Mouse (Mus musculus): ENCODE measurements around the gene Cnih1. TPM values are rescaled to one million over a fixed set of nuclear protein-coding genes. Genes with fewer than 3 reads are reported as not detected.
"Not testable (repeated sequence)": the region's sequence is repeated elsewhere in the genome, so short reads cannot be mapped to it uniquely, and the experiment has no call there.

The Cnih1 gene
- total RNA-seq, 2 experiments from 2014 or later: 48.8 to 52.7 TPM

GRCm38 (mm10) chr14:46737346-46737745 lies 50.9 kb downstream of the Cnih1 start:
- intact Hi-C loops (cut with DNase I; ENCODE audit: low total_unique reads); DNase-seq: not testable (repeated sequence)

GRCm38 (mm10) chr14:46736366-46736765 lies 51.8 kb downstream of the Cnih1 start:
- DNase-seq: no peak
- intact Hi-C loops (cut with DNase I; ENCODE audit: low total_unique reads): no loop called here

- intact Hi-C loops (cut with DNase I; ENCODE audit: low total_unique reads): no loop called here
- no peak for DNase-seq
Observed at GRCm38 (mm10) chr14:46734761-46735455, 53.3 kb downstream of the Cnih1 start.

- DNase-seq: no peak
- intact Hi-C loops (cut with DNase I; ENCODE audit: low total_unique reads): no loop called here
Observed at GRCm38 (mm10) chr14:46734262-46734661, 53.9 kb downstream of the Cnih1 start.

- intact Hi-C loops (cut with DNase I; ENCODE audit: low total_unique reads): loop anchor here (10.0 kb wide), 2 partner anchors 341 to 961 kb away; no protein-coding TSS in a partner anchor
- no peak for DNase-seq
Observed at GRCm38 (mm10) chr14:46725743-46726142, 62.5 kb downstream of the Cnih1 start.

Other genes with a start within 250 kb of the Cnih1 start
- 1 to 10 TPM; 2.1 to 2.8 TPM for gene Cdkn3, start 27.9 kb downstream of the Cnih1 start, total RNA-seq (2021)
- gene Gmfb, start 33.8 kb upstream of the Cnih1 start, total RNA-seq (2021): 10 to 100 TPM; 24.7 to 27.9 TPM
- 10 to 100 TPM; 38.2 to 39.0 TPM for gene Cgrrf1, start 43.7 kb upstream of the Cnih1 start, total RNA-seq (2021)
- gene Samd4, start 94.4 kb upstream of the Cnih1 start, total RNA-seq (2021): 10 to 100 TPM; 29.2 to 42.4 TPM

Measured in gastrocnemius, postnatal 14 days (tissue).